Mouse (Mus musculus): ENCODE results near the gene Rnf121.

GRCm38 (mm10) chr7:102013416-102013815 lies 51.9 kb downstream of the Rnf121 start:
- TF ChIP-seq POLR2A (IDR thresholded peaks at IDR 0.05; ENCODE audit: borderline replicate concordance, control insufficient read depth, low read depth, low read length) (no peak), CTCF (IDR thresholded peaks at IDR 0.05; ENCODE audit: control insufficient read depth, insufficient read depth, low read length) (no peak)

All from bone marrow, adult 2 months (tissue).